Mouse (Mus musculus) liver, adult 2 months (tissue): ENCODE measurements around the gene Cdk14. TPM values are rescaled to one million over a fixed set of nuclear protein-coding genes. Genes with fewer than 3 reads are reported as not detected.

Experiments
- DNase-seq: peaks from one replicate; pipeline ENCODE4 v3.0.0-alpha.2; 2011; ENCODE audit warnings: low read depth, low spot score; ENCODE audit errors: extremely low read depth
- H3K27ac ChIP-seq: fragments of 200-500 bp; replicated peaks from 2 replicates; pipeline ENCODE4 v1.5.1; 2012; ENCODE audit warnings: low read depth, mild to moderate bottlenecking, control low read depth, inconsistent platforms, low read length; ENCODE audit not compliant: insufficient read depth
- H3K27me3 ChIP-seq: fragments of 200-500 bp; 2 replicates; pipeline ENCODE4 v1.6.1; 2012; ENCODE audit warnings: mild to moderate bottlenecking, moderate library complexity, low read length, inconsistent platforms; ENCODE audit not compliant: control insufficient read depth, insufficient read depth
- H3K36me3 ChIP-seq: fragments of 200-500 bp; 2 replicates; pipeline ENCODE4 v1.6.1; 2012; ENCODE audit warnings: low read length, inconsistent platforms; ENCODE audit not compliant: control insufficient read depth, insufficient read depth
- H3K4me1 ChIP-seq: fragments of 200-500 bp; 2 replicates; pipeline ENCODE4 v1.6.1; 2011; ENCODE audit warnings: low read length; ENCODE audit not compliant: control insufficient read depth, insufficient read depth
- H3K4me3 ChIP-seq: fragments of 200-500 bp; 2 replicates; pipeline ENCODE4 v1.5.1; 2011; ENCODE audit warnings: low read depth, mild to moderate bottlenecking, control low read depth, low read length, moderate library complexity; ENCODE audit not compliant: insufficient read depth
- H3K79me2 ChIP-seq: fragments of 200-500 bp; 2 replicates; pipeline ENCODE4 v1.6.1; 2012; ENCODE audit warnings: inconsistent platforms, mild to moderate bottlenecking, low read length, moderate library complexity; ENCODE audit not compliant: control insufficient read depth, insufficient read depth
- H3K9ac ChIP-seq: fragments of 200-500 bp; 2 replicates; pipeline ENCODE4 v1.6.1; 2012; ENCODE audit warnings: low read depth, mild to moderate bottlenecking, control low read depth, inconsistent platforms, low read length
- CTCF ChIP-seq: fragments of 200-500 bp; IDR thresholded peaks from 2 replicates; pipeline ENCODE4 v1.5.1; 2011; ENCODE audit warnings: low read depth, low read length, control low read depth
- POLR2A ChIP-seq: fragments of 200-500 bp; IDR thresholded peaks from 2 replicates; pipeline ENCODE4 v1.6.1; 2011; ENCODE audit warnings: low read length, control low read depth; ENCODE audit not compliant: insufficient read depth; ENCODE audit errors: extremely low read depth
- WGBS: fragments of 180-500 bp; shearing (Covaris S2); methylation state at CpG from one replicate; pipeline ENCODE4 v1.1.7; 2018; 5-methylcytosine and 5-hydroxymethylcytosine counted together
- polyA plus RNA-seq: library from polyadenylated mRNA; depleted of rRNA; stranded (reverse); fragments of >200 nt; gene quantifications from 2 replicates; pipeline ENCODE4 v1.2.3, GENCODE M21; 2012
- total RNA-seq: library from RNA; depleted of rRNA; stranded (reverse); fragments of >200 nt; gene quantifications from 2 replicates; pipeline ENCODE4 v1.2.3, GENCODE M21; 2014

Cdk14 gene
- total and polyA plus RNA-seq, 2 experiments, result 0.31 to 2.7 TPM

- H3K27me3 ChIP-seq, result no peaks in the 10 kb centered on the region
- H3K4me3 ChIP-seq, result no peak overlapping the region
- TF ChIP-seq CTCF (no peak), POLR2A (no peak)
- H3K9ac ChIP-seq, result no peak overlapping the region
- no peaks in the 10 kb centered on the region; the same call in 1 of the 2 replicates for H3K4me1 ChIP-seq
- DNase-seq, result no peak
- no peak overlapping the region for H3K27ac ChIP-seq
- H3K36me3 ChIP-seq, result no peaks in the 10 kb centered on the region
- H3K79me2 ChIP-seq, result no peaks in the 10 kb centered on the region
- 83% methylated on average over 12 of the region's 12 CpGs for WGBS
These were observed 118.5 kb downstream of the Cdk14 start for GRCm38 (mm10) chr5:5301571-5302079.

DNA sequence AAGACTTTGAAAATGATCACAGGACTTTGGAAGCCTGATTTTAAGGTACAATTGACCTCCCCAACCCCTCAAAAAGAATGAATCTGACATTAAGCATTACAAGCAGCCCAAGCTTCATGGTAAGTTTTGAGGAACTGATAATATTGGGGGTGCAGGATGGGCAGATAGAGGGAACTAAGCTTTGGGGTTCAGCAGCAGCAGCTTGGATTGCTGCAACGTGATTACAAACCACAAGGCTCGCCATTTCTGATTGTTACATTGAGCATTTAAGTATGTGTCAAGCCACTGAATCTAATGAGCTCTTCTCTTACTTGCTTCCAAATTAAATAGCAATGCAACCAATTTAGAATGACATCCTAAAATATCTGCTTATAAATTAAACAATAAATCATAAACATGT is 119.1 kb downstream of the Cdk14 start:
- H3K4me3 ChIP-seq, result no peak overlapping the region
- no peak overlapping the region for H3K9ac ChIP-seq
- 93% methylated on average over 2 of the region's 2 CpGs for WGBS
- H3K27ac ChIP-seq, result no peak overlapping the region
- no peaks in the 10 kb centered on the region for H3K36me3 ChIP-seq
- DNase-seq, result no peak
- H3K27me3 ChIP-seq, result no peaks in the 10 kb centered on the region
- no peak for TF ChIP-seq CTCF
- no peak for TF ChIP-seq POLR2A
- H3K4me1 ChIP-seq, result no peaks in the 10 kb centered on the region
- no peaks in the 10 kb centered on the region for H3K79me2 ChIP-seq

GRCm38 (mm10) chr5:5300290-5300689 is 119.8 kb downstream of the Cdk14 start:
- 10% methylated on average over 1 of the region's 1 CpGs for WGBS
- H3K4me3 ChIP-seq, result no peak overlapping the region
- no peaks in the 10 kb centered on the region for H3K36me3 ChIP-seq
- no peaks in the 10 kb centered on the region for H3K27me3 ChIP-seq
- TF ChIP-seq POLR2A (no peak), CTCF (no peak)
- no peak overlapping the region for H3K27ac ChIP-seq
- no peaks in the 10 kb centered on the region for H3K4me1 ChIP-seq
- no peak for DNase-seq
- H3K9ac ChIP-seq, result no peak overlapping the region
- no peaks in the 10 kb centered on the region for H3K79me2 ChIP-seq

DNA sequence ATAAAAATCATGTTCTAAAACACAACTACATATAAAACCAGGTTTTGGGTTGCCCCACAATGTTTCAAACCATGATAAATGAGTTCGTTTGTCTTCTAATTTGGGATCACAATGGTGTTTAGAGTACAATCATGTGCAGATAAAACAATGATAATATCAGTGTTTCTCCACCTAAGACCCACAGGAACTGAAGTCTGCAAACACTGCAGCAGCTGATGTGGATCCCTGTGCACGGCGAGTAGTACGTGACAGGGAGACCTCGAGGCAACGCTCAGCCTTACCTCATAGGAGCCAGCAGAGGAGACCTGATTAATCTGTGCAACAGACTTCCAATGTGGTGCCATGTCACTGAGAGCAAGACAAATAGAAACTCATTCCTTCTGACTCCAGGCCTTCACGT is 122.9 kb downstream of the Cdk14 start:
- DNase-seq, result no peak
- Histone ChIP-seq H3K4me3 (no peak overlapping the region), H3K79me2 (no peaks in the 10 kb centered on the region), H3K27ac (no peak overlapping the region), H3K4me1 (no peaks in the 10 kb centered on the region), H3K27me3 (no peaks in the 10 kb centered on the region), H3K36me3 (no peaks in the 10 kb centered on the region), H3K9ac (no peak overlapping the region)
- TF ChIP-seq CTCF (no peak), POLR2A (no peak)
- WGBS, result 79% methylated on average over 7 of the region's 7 CpGs

DNA sequence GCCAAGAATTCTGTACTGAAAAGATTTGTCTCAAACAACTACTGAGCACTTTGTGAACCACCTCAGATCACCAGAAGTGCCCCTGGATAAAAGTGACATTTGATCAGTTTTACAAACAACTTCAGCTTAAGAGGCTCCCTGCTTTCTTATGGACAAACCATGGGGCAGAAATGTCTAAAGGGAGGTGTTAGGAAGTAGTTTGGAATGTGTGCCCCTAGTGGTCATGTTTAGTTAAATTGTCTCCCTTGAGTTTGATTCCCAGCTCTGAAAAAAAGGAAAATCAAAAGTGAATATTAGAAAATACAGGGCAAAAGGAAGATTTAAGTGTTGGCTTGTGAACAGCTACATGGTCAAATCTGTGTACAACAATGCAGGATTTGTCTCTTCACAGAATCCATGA is 123.3 kb downstream of the Cdk14 start:
- H3K4me1 ChIP-seq, result no peaks in the 10 kb centered on the region
- TF ChIP-seq POLR2A (no peak), CTCF (no peak)
- H3K4me3 ChIP-seq, result no peak overlapping the region
- H3K27ac ChIP-seq, result no peak overlapping the region
- H3K9ac ChIP-seq, result no peak overlapping the region
- no peaks in the 10 kb centered on the region for H3K27me3 ChIP-seq
- H3K36me3 ChIP-seq, result no peaks in the 10 kb centered on the region
- H3K79me2 ChIP-seq, result no peaks in the 10 kb centered on the region
- no peak for DNase-seq

DNA sequence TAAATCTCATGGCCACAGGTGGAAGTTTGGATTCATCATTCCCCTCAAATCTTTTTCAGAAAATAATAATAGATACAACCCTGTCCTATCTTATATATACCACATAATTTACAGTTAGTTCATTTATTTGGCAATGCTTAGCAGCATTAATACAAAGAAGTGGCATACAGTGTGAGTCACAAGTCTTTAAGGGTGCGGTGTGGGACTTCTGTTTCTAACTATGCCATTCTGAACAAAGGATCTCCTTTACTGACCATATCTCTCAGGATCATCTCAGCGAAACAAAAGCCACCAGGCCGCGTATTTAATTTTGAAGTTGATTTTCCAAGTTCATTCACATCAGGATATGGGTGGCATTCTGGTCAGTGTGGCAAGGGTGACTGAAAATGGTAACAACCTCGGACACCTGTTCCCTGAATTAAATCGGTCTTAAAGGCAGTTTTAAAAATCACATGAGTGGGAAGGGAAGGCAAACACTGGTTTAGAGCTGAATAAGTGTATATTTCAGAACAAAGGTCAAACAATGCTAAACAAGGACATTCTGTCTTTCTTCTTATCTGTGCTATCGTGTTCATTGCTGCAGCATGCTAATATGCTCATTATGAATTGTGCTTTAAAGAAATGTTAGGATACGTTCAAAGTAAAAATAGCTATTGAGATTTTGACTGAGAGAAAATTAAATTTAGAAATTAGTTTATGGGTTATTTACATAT is 127.1 kb downstream of the Cdk14 start:
- no peaks in the 10 kb centered on the region for H3K27me3 ChIP-seq
- H3K9ac ChIP-seq, result no peak overlapping the region
- no peak for TF ChIP-seq POLR2A
- H3K4me1 ChIP-seq, result no peaks in the 10 kb centered on the region
- DNase-seq, result no peak
- H3K27ac ChIP-seq, result no peak overlapping the region
- no peaks in the 10 kb centered on the region for H3K36me3 ChIP-seq
- H3K4me3 ChIP-seq, result no peak overlapping the region
- WGBS, result 80% methylated on average over 8 of the region's 8 CpGs
- H3K79me2 ChIP-seq, result no peaks in the 10 kb centered on the region
